Mouse (Mus musculus): ENCODE results near the gene Olfr770.
"Not testable (repeated sequence)": the region's sequence is repeated elsewhere in the genome, so short reads cannot be mapped to it uniquely, and the experiment has no call there.

The Olfr770 gene

DNA sequence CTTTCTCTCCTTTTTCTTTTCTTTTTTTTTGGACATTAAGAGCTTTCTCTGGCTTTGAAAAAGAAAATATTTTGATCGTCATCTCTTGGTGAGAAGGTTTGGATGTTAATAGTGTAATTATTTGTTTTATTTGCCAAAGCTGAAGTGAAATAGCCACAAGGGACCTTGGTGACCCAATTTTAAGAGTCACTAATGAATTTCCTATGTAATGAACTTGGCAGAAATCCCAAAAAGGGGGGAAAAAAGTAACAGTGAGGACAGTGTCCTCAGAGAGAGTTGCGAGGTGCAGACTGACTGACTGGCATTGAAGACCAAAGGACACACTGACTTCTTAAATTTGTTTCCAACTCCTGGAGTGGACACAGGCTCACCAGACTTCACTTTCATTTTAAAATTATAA is at the start of gene Olfr770:
TSS of gene Olfr770 (minus strand) at position 101 of the 400 bp plus-strand sequence.
- no peak for DNase-seq (ENCODE audit: low spot score)

DNA sequence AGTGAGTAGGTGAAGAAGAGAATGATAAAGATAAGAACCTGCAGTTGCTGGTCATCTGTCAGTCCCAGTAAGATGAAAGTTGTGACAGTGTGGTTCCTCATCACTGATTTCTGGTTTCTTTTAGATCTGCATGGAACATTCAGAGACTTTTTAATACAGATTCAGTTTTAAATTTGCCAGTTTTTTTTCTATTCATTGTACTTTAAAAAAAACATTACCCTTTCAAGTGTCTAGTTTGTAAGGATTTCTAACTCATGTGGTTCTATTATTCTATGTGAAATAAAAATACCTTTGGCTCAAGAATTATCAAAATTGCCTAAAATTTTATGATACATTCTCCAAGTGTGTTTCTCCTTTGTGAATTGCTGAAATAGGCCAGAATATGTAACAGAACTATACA is 48.5 kb upstream of the Olfr770 start, which contains the start of gene Olfr773:
TSS of gene Olfr773 (minus strand) at position 101 of the 400 bp plus-strand sequence.
- not testable (repeated sequence) for DNase-seq (ENCODE audit: low spot score)

DNA sequence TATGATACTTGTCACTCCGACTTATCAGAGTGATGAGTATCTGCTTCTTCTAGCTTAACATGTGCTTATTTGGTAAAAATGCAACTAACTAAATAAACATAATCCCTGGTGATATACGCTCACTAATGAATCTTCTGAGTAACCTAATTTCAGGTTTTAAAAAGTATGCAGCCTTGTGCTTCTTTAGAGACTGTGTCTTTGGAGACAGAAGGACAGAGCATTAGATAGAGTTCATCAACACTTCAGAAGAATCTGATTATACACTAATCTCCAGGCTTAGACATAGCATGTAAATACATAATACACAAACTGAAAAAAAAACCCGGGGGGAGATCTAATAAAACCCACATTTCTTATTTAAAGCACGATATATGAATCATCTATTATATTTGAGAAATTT is 39.0 kb upstream of the Olfr770 start, which contains the start of gene Olfr772:
TSS of gene Olfr772 (minus strand) at position 101 of the 400 bp plus-strand sequence.
- DNase-seq (ENCODE audit: low spot score): not testable (repeated sequence)

DNA sequence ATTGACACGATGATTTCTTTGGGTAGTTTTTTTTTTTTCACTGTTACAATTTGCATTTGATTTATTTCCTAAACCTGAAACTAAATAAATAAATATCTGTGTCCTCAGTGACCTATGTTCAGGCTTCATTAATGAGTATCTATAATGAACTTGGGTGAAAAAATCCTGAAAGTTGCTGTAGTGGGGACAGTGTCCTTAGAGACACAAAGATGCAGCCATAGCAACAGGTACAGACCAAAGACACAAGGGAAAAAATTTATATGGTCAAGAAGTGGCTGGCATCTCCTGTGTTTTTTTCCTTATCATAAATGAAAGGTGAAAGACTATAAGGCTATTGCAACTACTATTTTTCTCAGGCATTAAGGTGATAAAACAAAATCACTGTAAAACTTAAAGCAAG is 25.9 kb upstream of the Olfr770 start, which contains the start of gene Olfr771:
TSS of gene Olfr771 (minus strand) at position 101 of the 400 bp plus-strand sequence.
- no peak for DNase-seq (ENCODE audit: low spot score)

DNA sequence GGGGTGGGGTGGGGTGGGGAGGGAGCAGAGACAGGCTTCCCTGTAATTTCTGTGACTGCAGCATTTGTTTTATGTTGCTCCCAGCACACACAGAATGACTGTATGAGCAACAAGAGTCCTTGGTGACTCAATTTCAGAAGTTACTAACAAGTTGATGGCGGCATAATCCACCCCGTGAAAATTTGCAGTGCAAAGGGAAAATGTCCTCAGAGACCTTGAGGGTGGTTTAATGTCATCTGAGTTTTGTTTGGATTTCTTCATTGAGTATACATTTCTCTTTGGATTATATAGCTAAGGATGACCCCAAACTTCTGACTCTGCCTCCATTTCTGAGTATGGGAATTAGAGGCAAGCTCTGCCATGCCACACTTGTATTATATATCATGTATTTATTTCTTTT is 21.0 kb downstream of the Olfr770 start, which contains the start of gene Olfr769:
TSS of gene Olfr769 (minus strand) at position 101 of the 400 bp plus-strand sequence.
- no peak for DNase-seq (ENCODE audit: low spot score)

DNA sequence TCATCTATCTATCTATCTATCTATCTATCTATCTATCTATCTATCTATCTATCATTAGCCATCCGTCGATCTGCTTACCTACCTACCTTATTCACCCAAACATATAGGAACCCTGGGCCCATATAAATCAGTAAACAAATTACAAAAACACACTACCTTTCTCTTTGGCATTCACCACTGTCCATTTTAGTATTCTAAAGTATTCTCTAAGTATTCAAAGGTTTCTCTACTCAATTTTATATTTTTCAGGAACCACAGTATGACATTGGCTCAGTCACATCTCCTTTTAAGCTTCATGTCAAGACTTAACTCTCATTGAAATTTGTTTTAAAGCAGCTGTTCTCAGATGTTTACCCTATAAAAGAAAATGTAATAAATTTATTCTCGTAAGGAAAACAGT is 23.7 kb downstream of the Olfr770 start:
- peak; percentile 4 for DNase-seq (ENCODE audit: low spot score)

DNA sequence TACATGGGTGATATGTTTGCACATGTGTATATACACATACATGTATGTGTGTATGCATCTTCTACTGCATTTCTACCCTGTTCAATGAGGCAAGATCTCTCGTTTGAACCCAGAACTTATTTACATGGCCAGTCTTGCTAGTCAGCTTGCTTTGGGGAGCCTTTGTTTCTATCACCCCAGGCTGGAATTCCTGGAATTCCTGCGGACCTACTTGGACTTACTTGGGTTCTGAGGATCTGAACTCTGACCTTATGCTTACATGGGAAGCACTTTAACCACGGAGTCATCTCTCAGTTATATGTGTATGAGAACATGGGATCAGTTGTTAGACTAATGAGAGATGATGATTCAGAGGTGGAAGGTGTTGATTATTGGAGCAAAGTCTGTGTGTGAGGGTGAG is 37.6 kb downstream of the Olfr770 start:
- no peak for DNase-seq (ENCODE audit: low spot score)

DNA sequence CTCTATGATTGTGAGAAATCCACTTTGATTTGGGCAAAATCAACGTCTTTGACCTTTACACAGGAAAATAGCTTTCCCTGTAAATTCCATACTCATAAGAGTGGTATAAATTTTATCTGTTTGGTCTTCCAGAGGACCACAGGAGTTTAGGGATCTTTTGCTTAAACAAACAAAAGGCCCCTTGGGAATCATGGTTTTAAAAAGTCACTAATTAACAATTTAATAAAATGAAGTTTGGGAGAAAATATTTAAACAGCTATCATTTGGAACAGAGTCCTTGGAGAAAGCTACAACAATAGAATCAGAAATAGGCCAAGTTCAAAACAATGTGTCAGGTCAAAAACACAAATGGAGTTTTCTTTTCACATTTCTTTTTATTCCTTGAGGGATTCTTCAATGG is 39.5 kb downstream of the Olfr770 start, which contains the start of gene Olfr768:
TSS of gene Olfr768 (minus strand) at position 101 of the 400 bp plus-strand sequence.
- DNase-seq (ENCODE audit: low spot score): no peak

DNA sequence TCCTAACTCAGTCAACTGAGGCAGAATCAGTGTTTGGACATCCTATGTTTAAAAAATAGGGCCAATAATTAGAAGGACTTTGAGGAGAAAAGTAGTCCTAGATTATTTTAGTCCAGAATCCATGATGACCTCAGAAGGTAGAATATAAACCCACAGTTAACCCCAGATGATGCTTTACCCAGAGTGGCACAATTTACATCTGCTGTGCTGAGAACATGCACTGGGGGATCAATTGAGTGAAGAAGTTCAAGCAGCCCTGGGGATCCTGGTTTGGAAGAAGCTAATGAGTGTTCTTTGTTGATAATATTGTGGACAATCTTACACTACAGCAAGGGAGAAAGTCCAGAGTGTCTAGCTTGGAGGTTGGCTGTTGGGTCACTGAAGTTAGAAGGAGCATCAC is 56.0 kb downstream of the Olfr770 start, which contains the start of gene Olfr767:
TSS of gene Olfr767 (minus strand) at position 101 of the 400 bp plus-strand sequence.
- not testable (repeated sequence) for DNase-seq (ENCODE audit: low spot score)

Measured in c-Kit-positive CD71-positive TER-119-positive erythroid progenitor cells, embryonic 14.5 days (primary cell).